Mouse (Mus musculus) liver, embryonic 16.5 days (tissue): Measurements from ENCODE around the gene Pdzph1. TPM values are rescaled to one million over a fixed set of nuclear protein-coding genes. Genes with fewer than 3 reads are reported as not detected.

Source experiments
- ATAC-seq: fragments of 200-750 bp; cut with Nextera tagmentation; 2 replicates; pipeline ENCODE4 v1.8.0; 2017; ENCODE audit warnings: low read depth, mild to moderate bottlenecking, moderate number of reproducible peaks, moderate library complexity
- H3K27ac ChIP-seq: fragments of 300-500 bp; sonication (generic); 2 replicates; pipeline ENCODE4 v1.5.1; 2014; ENCODE audit warnings: mild to moderate bottlenecking, low read length
- H3K27me3 ChIP-seq: fragments of 300-500 bp; sonication (generic); 2 replicates; pipeline ENCODE4 v1.6.1; 2014; ENCODE audit warnings: low read depth, low read length, mixed read lengths; ENCODE audit not compliant: control insufficient read depth, insufficient read depth
- H3K36me3 ChIP-seq: fragments of 300-500 bp; sonication (generic); 2 replicates; pipeline ENCODE4 v1.6.1; 2014; ENCODE audit warnings: mild to moderate bottlenecking; ENCODE audit not compliant: control insufficient read depth, insufficient read depth
- H3K4me1 ChIP-seq: fragments of 300-500 bp; sonication (generic); 2 replicates; pipeline ENCODE4 v1.6.1; 2014; ENCODE audit warnings: low read depth, low read length, mixed read lengths; ENCODE audit not compliant: control insufficient read depth
- H3K4me2 ChIP-seq: fragments of 300-500 bp; sonication (generic); 2 replicates; pipeline ENCODE4 v1.6.1; 2014; ENCODE audit warnings: low read depth, low read length, mixed read lengths
- H3K4me3 ChIP-seq: fragments of 300-500 bp; sonication (generic); 2 replicates; pipeline ENCODE4 v1.5.1; 2014; ENCODE audit warnings: low read depth, mild to moderate bottlenecking, low read length
- H3K9ac ChIP-seq: fragments of 300-500 bp; sonication (generic); 2 replicates; pipeline ENCODE4 v1.6.1; 2014; ENCODE audit warnings: low read depth, low read length
- H3K9me3 ChIP-seq: fragments of 300-500 bp; sonication (generic); replicated peaks from 2 replicates; pipeline ENCODE4 v1.6.1; 2016; ENCODE audit warnings: low read length; ENCODE audit not compliant: control insufficient read depth
- WGBS: fragments of 180-500 bp; shearing (Covaris S2); extraction: QIAGEN DNeasy Blood & Tissue Kit; methylation state at CpG from one replicate; pipeline ENCODE4 v1.1.7; 2014; ENCODE audit not compliant: insufficient replicate concordance; 5-methylcytosine and 5-hydroxymethylcytosine counted together
- polyA plus RNA-seq: library from polyadenylated mRNA; unstranded; fragments of >200 nt; fragmentation: Nextera tagmentation; extraction: Ambion mirVana; gene quantifications from 2 replicates; pipeline ENCODE4 v1.2.1, GENCODE M21; 2015

Gene Pdzph1
- polyA plus RNA-seq, 1 experiment from 2014 or later = 0.17 TPM

DNA sequence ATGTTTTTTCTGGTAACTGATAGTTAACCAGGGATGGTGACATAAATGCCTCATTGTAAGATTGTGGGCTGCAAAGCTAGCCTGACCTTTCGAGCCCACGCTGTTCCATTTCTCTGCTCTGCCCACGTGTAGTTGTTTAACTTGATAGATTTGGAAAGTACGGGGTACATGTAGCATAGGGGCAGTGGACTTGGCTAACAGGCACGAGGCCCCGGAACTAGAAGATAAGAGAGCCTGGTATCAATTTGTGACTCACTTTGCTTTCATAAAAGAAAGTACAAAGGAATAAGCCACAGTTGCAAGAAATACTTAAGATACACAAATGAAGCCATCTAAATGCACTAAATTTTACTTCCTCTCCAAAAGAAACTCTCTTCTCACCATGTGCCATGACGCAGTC is 79.6 kb downstream of the Pdzph1 start:
- Histone ChIP-seq H3K4me3 (no peak overlapping the region), H3K9ac (no peak overlapping the region), H3K27me3 (no peaks in the 10 kb centered on the region), H3K4me2 (no peak overlapping the region), H3K27ac (no peak overlapping the region), H3K4me1 (no peaks in the 10 kb centered on the region), H3K9me3 (no peaks in the 10 kb centered on the region), H3K36me3 (no peaks in the 10 kb centered on the region)
- no peak for ATAC-seq
- 53% methylated on average over 7 of the region's 7 CpGs for WGBS

DNA sequence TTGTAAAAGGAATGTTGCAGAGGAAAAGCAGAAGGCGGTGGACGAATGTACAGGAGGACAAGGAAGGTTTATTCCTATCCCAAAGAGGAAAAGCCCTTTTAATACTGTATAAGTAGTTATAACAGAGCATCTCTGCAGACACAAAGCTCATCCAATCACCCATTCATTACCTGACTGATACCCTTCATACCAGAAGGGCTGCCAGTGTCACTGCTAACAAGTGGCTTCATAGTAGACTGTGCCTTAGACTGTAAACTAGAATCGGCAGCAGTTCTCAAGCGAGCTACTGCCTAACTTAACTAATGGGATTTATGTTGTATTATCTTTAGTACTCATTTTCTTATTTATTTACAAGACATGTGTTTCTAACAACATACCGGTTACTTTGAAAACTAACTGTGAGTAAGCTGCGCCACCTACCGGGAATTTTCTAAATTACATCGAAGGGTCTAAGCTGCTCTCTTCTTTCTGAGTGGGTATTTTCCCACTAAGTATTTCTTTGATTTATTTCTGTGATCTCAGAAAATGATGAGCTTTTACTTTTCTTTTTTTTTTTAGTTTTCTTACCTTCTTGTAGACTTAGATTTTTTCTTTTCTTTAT is 82.0 kb downstream of the Pdzph1 start:
- H3K27ac ChIP-seq = no peak overlapping the region
- no peak overlapping the region for H3K9ac ChIP-seq
- no peaks in the 10 kb centered on the region for H3K4me1 ChIP-seq
- WGBS = 29% methylated on average over 8 of the region's 8 CpGs
- ATAC-seq = no peak
- H3K36me3 ChIP-seq = no peaks in the 10 kb centered on the region
- H3K27me3 ChIP-seq = no peaks in the 10 kb centered on the region
- H3K4me3 ChIP-seq = no peak overlapping the region
- H3K9me3 ChIP-seq = no peaks in the 10 kb centered on the region
- no peak overlapping the region for H3K4me2 ChIP-seq

DNA sequence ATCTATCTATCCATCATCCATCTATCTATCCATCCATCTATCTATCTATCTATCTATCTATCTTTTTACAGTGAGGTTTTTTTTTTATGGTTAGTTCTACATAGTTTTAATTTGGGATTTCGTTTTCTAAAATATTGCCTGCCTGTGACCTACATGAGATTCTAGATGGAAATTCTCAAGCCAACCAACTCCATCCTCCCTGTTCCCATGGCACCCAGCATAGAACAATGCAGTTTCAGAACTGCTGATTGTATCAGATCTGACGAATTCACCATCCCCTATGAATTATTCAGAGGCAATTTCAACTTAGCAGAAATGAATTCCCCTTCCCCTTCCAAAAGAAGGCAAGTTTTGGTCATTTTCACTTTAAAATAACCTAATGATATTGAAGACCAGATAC is 85.2 kb downstream of the Pdzph1 start:
- Histone ChIP-seq H3K9ac (no peak overlapping the region), H3K36me3 (no peaks in the 10 kb centered on the region), H3K4me2 (no peak overlapping the region), H3K9me3 (no peaks in the 10 kb centered on the region), H3K27ac (no peak overlapping the region), H3K4me1 (no peaks in the 10 kb centered on the region), H3K27me3 (no peaks in the 10 kb centered on the region), H3K4me3 (no peak overlapping the region)
- no peak for ATAC-seq
- WGBS = 49% methylated on average over 2 of the region's 2 CpGs

DNA sequence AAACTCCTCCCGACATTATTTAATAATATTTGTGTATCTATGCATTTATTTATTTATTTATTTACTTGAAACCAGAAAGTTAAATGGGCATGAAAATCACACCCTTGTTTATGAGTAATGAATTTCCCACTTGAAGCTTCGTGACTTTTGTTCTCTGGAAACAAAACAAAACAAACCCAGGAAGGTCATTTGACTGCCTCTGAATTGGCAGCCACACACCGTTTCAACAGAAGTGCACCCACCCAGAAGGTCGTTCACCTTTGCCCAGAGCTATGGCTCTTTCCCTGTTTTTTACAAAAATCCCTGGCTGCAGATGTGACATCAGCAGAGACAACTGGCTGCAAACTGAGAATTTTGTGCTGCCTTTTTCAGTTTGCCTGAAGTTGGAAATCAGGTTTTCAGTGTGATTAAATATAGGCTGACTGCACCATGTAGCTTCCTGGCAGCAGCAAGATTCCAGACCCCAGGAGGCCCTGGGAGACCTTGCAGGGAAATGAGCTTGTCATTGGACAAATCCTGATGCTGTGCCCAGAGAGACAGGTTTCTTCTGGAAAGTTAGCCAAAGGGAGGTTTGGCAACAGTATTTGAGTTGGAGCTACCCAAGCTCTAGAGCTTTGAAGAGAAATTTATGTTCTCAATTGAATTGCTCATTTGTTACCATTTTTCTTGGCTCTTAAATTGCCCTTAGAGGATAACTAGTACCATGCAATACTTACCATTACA is 99.5 kb downstream of the Pdzph1 start:
- H3K4me3 ChIP-seq = no peak overlapping the region
- H3K27ac ChIP-seq = no peak overlapping the region
- no peak for ATAC-seq
- H3K9me3 ChIP-seq = no peaks in the 10 kb centered on the region
- H3K4me2 ChIP-seq = no peak overlapping the region
- 33% methylated on average over 4 of the region's 4 CpGs for WGBS
- no peaks in the 10 kb centered on the region for H3K4me1 ChIP-seq
- H3K27me3 ChIP-seq = no peaks in the 10 kb centered on the region
- H3K36me3 ChIP-seq = no peaks in the 10 kb centered on the region
- no peak overlapping the region for H3K9ac ChIP-seq

DNA sequence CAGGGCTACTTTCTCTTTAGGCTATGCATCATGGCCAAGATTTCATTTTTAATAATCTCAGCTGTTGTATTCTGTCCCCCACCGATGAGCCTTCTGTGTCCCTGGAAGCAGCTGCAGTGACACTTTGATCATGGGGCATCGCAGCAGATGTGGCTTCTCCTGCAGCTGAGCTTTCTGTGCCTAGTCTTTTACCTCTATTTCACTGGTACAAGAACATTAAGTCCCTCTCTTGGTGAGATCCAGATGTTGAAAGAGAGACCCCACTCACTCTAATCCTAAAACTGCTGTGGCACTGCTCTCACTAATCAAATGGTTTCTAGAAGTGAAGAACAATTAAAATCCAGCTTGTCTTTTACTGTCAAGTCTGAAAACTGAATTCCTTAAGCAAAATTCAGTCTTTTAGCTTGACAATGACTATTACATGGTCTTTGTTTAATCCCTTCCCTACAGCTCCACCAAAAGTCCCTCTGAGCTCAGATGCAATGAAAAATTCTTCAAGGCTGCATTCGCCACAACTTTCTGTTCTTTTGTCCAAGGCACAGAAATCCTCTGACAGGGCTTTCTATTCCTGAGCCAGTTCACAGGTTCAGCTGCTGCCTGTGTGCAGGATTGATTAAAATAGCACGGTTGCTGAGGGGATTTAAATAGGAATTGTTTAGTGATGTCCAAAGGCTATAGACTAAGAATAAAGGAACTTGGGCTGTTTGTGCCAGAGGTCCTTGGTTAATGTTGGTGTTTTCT is 101.1 kb downstream of the Pdzph1 start:
- H3K36me3 ChIP-seq = no peaks in the 10 kb centered on the region
- no peak overlapping the region for H3K9ac ChIP-seq
- no peak overlapping the region for H3K27ac ChIP-seq
- no peaks in the 10 kb centered on the region for H3K4me1 ChIP-seq
- no peaks in the 10 kb centered on the region for H3K9me3 ChIP-seq
- no peak overlapping the region for H3K4me3 ChIP-seq
- no peak overlapping the region for H3K4me2 ChIP-seq
- H3K27me3 ChIP-seq = no peaks in the 10 kb centered on the region
- 49% methylated on average over 4 of the region's 4 CpGs for WGBS
- ATAC-seq = no peak

DNA sequence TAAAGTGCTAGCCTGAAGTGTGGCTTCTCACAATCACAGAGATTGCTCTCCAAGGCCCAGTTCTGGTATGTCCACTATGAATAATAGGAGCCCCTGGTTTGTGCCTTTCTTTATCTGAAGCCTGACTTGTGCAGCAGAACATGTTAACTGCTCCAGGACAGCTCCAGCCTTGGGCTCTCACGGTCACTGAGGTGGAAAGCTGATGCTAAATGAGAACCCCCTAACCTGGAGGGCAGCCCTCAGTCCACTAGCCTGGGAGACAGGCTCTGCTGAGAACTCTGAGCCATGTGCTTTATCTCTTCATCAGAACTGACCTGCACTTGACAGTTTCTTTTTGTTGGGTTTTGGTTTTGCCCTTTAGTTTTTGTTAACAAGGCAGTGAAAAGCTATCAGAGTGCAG is 106.8 kb downstream of the Pdzph1 start:
- Histone ChIP-seq H3K36me3 (no peaks in the 10 kb centered on the region), H3K4me1 (no peaks in the 10 kb centered on the region), H3K27me3 (no peaks in the 10 kb centered on the region), H3K9ac (no peak overlapping the region), H3K9me3 (no peaks in the 10 kb centered on the region), H3K4me3 (no peak overlapping the region), H3K4me2 (no peak overlapping the region), H3K27ac (no peak overlapping the region)
- ATAC-seq = no peak
- WGBS = 30% methylated on average over 1 of the region's 1 CpGs

DNA sequence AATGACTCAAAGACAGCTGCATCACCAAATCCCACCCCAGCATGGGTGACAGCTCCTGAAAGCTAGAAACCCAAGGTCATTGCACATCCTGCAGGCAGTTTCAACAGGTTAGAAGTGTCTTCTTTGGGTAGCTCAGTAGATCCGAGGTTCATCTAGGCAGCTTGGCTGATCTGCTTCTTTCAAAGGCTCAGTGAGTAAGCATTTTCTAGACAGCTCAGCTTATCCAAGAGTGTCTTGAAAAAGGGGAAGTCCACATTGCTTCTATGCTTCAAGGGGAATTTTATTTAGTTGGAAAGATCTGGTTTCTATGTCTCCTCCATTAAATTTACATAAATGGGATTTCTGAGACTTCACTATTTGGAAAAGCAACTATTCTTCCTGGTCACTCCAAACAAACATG is 117.8 kb downstream of the Pdzph1 start:
- no peak overlapping the region for H3K27ac ChIP-seq
- ATAC-seq = no peak
- no peaks in the 10 kb centered on the region for H3K36me3 ChIP-seq
- no peaks in the 10 kb centered on the region for H3K27me3 ChIP-seq
- H3K4me2 ChIP-seq = no peak overlapping the region
- H3K9ac ChIP-seq = no peak overlapping the region
- no peak overlapping the region for H3K4me3 ChIP-seq
- H3K9me3 ChIP-seq = no peaks in the 10 kb centered on the region
- H3K4me1 ChIP-seq = no peaks in the 10 kb centered on the region
- WGBS = 11% methylated on average over 1 of the region's 1 CpGs

DNA sequence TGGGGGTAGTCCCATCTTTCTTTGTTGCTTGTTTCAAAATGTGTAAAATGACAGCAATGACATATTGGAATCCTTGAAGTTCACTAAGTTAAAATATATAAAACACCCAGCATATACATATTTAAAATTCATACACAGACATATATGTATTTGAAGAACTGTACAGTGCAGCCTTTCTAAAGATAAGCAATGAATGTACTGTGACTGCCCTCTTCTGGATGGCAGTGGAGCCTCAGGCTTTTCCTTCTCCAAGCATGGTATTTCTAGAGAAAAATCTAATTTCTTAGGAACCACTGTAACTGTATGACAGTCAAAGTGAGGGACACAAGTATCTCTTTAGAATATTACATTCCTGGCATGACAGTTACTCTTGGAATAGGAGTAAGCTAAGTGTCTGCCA is 120.4 kb downstream of the Pdzph1 start:
- Histone ChIP-seq H3K9me3 (no peaks in the 10 kb centered on the region), H3K4me3 (no peak overlapping the region), H3K9ac (no peak overlapping the region), H3K27me3 (no peaks in the 10 kb centered on the region), H3K4me2 (no peak overlapping the region), H3K4me1 (no peaks in the 10 kb centered on the region), H3K36me3 (no peaks in the 10 kb centered on the region), H3K27ac (no peak overlapping the region)
- no peak for ATAC-seq
